Mouse (Mus musculus) c-Kit-positive CD71-negative TER-119-negative erythroid progenitor cells, embryonic 14.5 days (primary cell): ENCODE data around the gene Ndufa6.

Experiments used
- DNase-seq: peaks from one replicate; pipeline ENCODE4 v3.0.0-alpha.2; 2013; ENCODE audit warnings: low read depth

Ndufa6 gene

DNA sequence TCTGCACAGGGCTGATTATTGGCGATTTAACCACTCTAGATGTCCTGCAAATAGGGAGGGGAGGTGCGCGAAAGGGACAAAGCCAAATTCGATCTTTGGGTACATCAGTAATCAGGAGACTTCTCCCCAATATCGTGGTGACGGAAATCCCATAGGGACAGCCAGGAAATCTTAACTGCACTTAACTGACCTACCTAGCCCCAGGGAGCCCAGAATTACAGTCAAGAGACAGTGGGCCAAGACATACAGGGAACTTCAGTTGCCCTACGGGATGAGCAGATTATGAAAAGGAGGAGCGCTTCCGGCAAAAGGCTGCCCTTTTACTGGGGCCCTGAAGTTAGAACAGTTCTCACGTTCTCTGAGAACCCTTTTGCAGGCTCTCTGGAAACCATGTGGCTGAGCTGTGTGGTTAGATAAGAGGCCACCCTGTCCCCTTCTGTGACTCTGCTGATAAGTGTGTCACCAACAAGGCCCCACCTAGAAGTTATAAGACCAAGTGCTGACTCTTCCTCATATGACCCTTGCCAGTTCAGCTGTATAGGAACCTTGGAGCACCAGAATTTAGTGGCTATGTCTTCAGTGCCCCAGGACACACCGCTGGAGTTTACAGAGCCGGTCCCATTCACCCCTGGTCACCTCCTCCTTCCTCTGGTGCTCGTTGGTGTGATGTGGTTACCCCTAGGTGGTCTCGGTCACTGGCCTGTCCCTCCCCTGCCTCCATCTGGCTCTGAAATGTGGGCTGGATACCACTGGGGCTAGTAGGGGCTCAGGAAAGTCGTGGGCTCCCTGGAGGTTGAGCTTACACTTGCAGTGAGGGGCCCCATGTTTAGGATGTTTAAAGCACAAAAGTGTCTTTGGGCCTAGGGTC is 12.2 kb downstream of the Ndufa6 start:
- DNase-seq: peak; percentile 71

GRCm38 (mm10) chr15:82341036-82341501 is 13.1 kb downstream of the Ndufa6 start:
- no peak for DNase-seq

DNA sequence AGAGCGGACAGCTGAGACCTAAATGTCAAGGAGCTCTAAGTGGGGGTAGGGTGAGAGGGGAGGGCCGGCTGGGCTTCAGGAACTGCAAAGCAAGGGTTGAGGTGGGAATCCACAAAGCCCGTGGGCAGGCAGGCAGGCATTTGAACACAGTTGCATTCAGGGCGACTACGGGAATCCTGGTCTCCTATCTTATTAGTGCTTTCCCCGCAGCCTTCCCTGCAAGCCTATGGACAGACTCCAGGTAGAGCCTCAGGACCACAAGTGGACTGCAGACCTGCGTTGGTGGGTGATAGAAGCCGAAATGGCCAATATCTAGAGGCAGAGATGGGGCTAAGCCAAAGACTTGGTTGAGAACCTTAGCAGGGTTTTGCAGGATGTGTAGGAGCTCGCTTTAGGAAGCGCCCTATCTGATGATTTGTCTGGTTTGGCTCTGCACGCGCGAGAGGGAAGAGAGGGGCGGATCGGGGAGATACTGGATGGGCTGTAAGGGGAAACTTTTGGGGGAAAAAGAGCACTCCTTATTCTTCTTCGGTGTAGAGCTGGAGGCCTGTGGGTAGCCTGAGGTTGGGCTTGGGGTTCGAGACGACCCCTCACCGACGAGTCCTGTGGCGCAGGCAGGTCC is 13.6 kb downstream of the Ndufa6 start:
- no peak for DNase-seq

DNA sequence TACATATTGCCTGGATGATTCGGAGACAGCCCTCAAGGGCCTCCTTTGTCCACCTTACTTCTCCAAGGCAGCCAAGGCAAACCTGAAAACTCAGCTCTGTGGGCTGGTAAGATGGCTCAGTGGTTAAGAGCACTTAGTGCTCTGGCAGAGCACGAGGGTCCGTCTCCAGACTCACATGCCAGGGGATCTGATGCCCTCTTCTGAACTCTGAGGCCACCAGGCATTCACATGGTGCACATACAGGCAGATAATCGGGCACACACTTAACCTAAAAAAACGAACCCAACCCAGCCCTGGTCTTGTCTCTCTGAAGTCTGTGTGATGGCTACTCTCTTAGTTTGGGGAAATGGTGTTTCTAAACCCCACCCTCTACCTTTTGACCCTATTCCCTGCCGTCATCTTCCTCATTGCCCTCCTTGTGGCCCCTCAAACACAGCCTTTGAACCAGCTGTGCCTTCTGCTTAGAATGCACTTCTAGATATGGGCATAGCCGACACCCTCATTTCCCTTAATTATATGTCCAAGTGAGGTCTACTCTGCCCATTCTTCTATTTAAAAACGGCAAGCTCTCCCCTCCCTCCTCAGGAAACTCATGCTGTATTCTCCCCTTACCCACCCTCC is 14.4 kb downstream of the Ndufa6 start:
- no peak for DNase-seq

- no peak for DNase-seq
Observed at GRCm38 (mm10) chr15:82339150-82339549, 15.0 kb downstream of the Ndufa6 start.

DNA sequence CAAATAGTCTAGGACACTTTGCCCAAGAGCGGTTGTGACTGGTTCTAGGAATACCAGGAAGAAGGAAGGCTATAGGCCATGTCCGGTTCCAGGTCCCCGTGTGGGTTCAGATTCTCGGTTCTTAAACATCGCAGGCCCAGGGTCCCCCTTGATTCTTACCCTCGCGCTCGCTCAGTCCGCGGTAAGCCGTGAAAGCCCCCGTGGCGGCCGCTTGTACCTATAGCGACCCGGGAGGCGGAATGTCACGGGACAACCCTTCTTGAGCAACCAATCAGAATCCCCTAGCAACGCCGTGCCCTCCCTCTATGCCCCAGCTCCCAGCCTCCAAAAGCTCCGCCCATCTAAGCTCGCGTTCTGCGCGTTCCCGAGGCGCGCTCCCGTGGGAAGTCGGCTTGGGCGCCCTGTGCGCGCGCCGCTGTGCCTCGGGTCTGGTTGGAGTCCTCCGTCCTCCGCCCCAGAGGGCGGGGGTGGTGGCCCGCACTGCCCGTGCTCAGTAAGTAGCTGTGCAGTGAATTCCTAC is 15.5 kb downstream of the Ndufa6 start, which contains the start of the genes Naga, Pheta2 and Smdt1:
Gene Naga, minus strand, starts transcription at position 333 of the 520 bp plus-strand sequence.
Gene Pheta2, plus strand, starts transcription at position 350 of the 520 bp plus-strand sequence.
Gene Smdt1, plus strand, starts transcription at position 367 of the 520 bp plus-strand sequence.
- peak; percentile 93 for DNase-seq

GRCm38 (mm10) chr15:82337875-82338274 is 16.2 kb downstream of the Ndufa6 start:
- no peak for DNase-seq

DNA sequence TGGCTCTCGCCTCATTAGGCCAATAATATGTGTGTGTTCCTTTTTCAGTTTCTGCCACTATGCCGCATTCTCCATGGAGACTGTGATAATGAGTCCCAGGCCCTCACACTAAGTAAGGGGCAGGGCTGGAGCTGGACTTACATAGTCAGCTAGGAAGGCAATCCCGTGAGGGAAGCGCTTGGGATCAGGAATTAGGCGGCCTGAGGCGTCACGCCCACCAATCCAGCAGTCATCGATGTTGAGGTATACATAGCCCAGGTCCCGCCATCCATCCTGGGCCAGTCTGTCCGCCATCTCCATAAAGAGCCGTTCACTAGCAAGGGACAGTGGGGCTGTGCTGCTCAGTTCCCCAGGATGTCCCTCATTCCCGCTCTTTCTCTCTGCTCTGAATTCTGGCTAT is 17.5 kb downstream of the Ndufa6 start:
- DNase-seq: no peak

DNA sequence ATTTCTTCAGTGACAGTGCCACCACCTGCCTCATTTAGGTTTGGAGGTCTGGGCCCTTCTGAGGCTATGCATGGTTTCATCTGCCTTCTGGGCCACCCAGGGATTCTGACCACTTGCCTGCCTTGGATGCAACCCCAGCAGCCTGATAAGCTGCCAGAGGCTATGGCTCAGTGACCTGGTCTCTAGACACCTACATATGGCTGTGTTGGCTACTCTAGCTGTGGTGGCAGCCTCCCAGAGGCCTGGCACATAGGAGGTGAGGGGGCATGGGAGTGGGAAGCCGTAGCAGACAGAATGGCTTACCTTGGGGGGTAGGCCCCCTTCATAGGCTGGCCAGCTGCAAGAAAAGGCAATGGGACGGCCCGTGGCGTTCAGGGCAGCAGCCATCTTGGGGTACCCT is 18.9 kb downstream of the Ndufa6 start:
- no peak for DNase-seq

- DNase-seq: no peak
Observed at GRCm38 (mm10) chr15:82325382-82325781, 28.7 kb downstream of the Ndufa6 start.

DNA sequence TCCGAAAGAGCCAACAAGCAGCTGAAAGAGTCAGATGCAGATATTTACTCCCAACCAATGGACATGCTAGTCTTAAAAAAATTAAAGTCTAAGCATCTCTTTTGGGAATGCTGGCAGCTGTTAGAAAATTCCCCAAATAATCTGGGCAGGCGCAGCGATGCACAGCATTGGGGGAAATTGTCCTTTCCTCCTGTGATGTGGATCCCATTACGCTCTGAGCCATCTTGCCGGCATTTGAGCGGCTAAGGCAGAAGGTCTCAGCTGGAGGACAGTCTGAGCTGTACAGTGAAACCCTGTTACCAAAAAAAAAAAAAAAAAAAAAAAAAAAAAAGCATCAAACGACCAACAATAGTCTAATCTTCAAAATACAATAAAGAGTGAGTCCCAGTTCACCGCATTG is 31.9 kb downstream of the Ndufa6 start:
- DNase-seq: no peak

- no peak for DNase-seq
Observed at GRCm38 (mm10) chr15:82319613-82320012, 34.5 kb downstream of the Ndufa6 start.

GRCm38 (mm10) chr15:82317839-82318238 is 36.3 kb downstream of the Ndufa6 start:
- DNase-seq: no peak

GRCm38 (mm10) chr15:82308416-82308815 is 45.7 kb downstream of the Ndufa6 start:
- DNase-seq: no peak

DNA sequence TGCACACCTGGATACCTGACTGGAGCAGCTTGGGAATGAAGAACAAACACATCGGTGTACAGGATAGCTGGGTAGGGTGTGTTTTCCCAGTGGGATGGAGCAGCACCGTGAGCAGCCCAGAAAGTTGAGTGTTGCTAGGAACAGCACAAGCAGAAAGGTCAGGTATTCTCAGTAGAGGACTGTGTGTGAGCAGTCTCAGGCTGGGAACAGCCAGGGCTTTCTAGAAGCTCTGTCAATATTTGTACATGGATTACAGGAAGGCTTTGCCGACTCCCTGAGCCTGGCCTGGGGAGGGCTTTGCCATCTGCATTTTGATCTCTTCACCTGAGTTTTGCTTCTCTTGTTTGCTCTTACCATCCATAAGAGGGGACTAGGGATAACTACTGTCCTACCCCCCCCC is 47.0 kb downstream of the Ndufa6 start:
- DNase-seq: no peak
